Mouse (Mus musculus) ES-E14 (cell line): Measurements from ENCODE around the gene Efl1.

Source experiments
- CHD2 ChIP-seq: IDR thresholded peaks from 2 replicates; pipeline ENCODE4 v1.6.1; 2014; ENCODE audit warnings: mild to moderate bottlenecking, low read depth, low read length, inconsistent platforms
- MAFK ChIP-seq: IDR thresholded peaks from 2 replicates; pipeline ENCODE4 v1.6.1; 2014; ENCODE audit warnings: mild to moderate bottlenecking, low read depth, low read length, inconsistent platforms; ENCODE audit not compliant: insufficient read depth
- ZC3H11A ChIP-seq: IDR thresholded peaks from 2 replicates; pipeline ENCODE4 v1.6.1; 2012; ENCODE audit warnings: low read depth, mild to moderate bottlenecking, inconsistent platforms, low read length, borderline replicate concordance
- ZNF384 ChIP-seq: IDR thresholded peaks from 2 replicates; pipeline ENCODE4 v1.6.1; 2012; ENCODE audit warnings: low read depth, low read length, inconsistent platforms

- TF ChIP-seq CHD2, result no peak
- TF ChIP-seq MAFK, result no peak
- no peak for TF ChIP-seq ZC3H11A
- no peak for TF ChIP-seq ZNF384
Measured at GRCm38 (mm10) chr7:82822528-82822927, 174.1 kb downstream of the Efl1 start.
